Mouse (Mus musculus) lung, embryonic 16.5 days (tissue): ENCODE results near the gene Unc80. TPM values are rescaled to one million over a fixed set of nuclear protein-coding genes. Genes with fewer than 3 reads are reported as not detected.

ENCODE experiments used
- ATAC-seq: fragments of 200-750 bp; cut with Nextera tagmentation; 2 replicates; pipeline ENCODE4 v1.8.0; 2017; ENCODE audit warnings: low read depth, mild to moderate bottlenecking, moderate library complexity
- H3K27ac ChIP-seq: fragments of 300-500 bp; sonication (generic); 2 replicates; pipeline ENCODE4 v1.5.1; 2014; ENCODE audit warnings: mild to moderate bottlenecking, control low read depth, low read length
- H3K27me3 ChIP-seq: fragments of 300-500 bp; sonication (generic); 2 replicates; pipeline ENCODE4 v1.6.1; 2014; ENCODE audit warnings: low read depth, low read length, mixed read lengths; ENCODE audit not compliant: control insufficient read depth, insufficient read depth
- H3K36me3 ChIP-seq: fragments of 300-500 bp; sonication (generic); 2 replicates; pipeline ENCODE4 v1.6.1; 2014; ENCODE audit warnings: low read length; ENCODE audit not compliant: control insufficient read depth, insufficient read depth
- H3K4me1 ChIP-seq: fragments of 300-500 bp; sonication (generic); replicated peaks from 2 replicates; pipeline ENCODE4 v1.6.1; 2014; ENCODE audit warnings: low read length, mixed read lengths; ENCODE audit not compliant: control insufficient read depth, insufficient read depth
- H3K4me2 ChIP-seq: fragments of 300-500 bp; sonication (generic); 2 replicates; pipeline ENCODE4 v1.6.1; 2014; ENCODE audit warnings: low read depth, low read length, control low read depth
- H3K4me3 ChIP-seq: fragments of 300-500 bp; sonication (generic); 2 replicates; pipeline ENCODE4 v1.5.1; 2014; ENCODE audit warnings: mild to moderate bottlenecking, low read length, control low read depth
- H3K9ac ChIP-seq: fragments of 300-500 bp; sonication (generic); 2 replicates; pipeline ENCODE4 v1.6.1; 2014; ENCODE audit warnings: low read length, control low read depth
- H3K9me3 ChIP-seq: fragments of 300-500 bp; sonication (generic); 2 replicates; pipeline ENCODE4 v1.6.1; 2016; ENCODE audit warnings: low read length; ENCODE audit not compliant: control insufficient read depth
- WGBS: fragments of 180-500 bp; shearing (Covaris S2); extraction: QIAGEN DNeasy Blood & Tissue Kit; methylation state at CpG from one replicate; pipeline ENCODE4 v1.1.7; 2014; 5-methylcytosine and 5-hydroxymethylcytosine counted together
- polyA plus RNA-seq: library from polyadenylated mRNA; unstranded; fragments of >200 nt; fragmentation: Nextera tagmentation; extraction: Ambion mirVana; gene quantifications from 2 replicates; pipeline ENCODE4 v1.2.1, GENCODE M21; 2015

Gene Unc80
- polyA plus RNA-seq, 1 experiment from 2014 or later: 0.51 TPM

GRCm38 (mm10) chr1:66730581-66730980, 262.4 kb downstream of the Unc80 start:
- Histone ChIP-seq H3K27ac (no peak overlapping the region), H3K9me3 (no peaks in the 10 kb centered on the region), H3K4me3 (no peak overlapping the region), H3K4me1 (no peaks in the 10 kb centered on the region), H3K4me2 (no peak overlapping the region), H3K9ac (no peak overlapping the region), H3K27me3 (no peaks in the 10 kb centered on the region), H3K36me3 (peaks cover 13% of the 10 kb centered on the region)
- 56% methylated on average over 1 of the region's 1 CpGs for WGBS
- no peak for ATAC-seq

Other genes starting within 250 kb of the Unc80 start
- gene Rpe, start 232.5 kb downstream of the Unc80 start, polyA plus RNA-seq: 51.2 and 58.9 TPM in 2 replicates